Mouse (Mus musculus): ENCODE measurements at regions not wholly inside any gene's neighbourhood (a gene's known extent, or its start where the extent isn't known, plus 50 kb on each side); places are given as distances from the start of the nearest gene placed in this dataset.

DNA sequence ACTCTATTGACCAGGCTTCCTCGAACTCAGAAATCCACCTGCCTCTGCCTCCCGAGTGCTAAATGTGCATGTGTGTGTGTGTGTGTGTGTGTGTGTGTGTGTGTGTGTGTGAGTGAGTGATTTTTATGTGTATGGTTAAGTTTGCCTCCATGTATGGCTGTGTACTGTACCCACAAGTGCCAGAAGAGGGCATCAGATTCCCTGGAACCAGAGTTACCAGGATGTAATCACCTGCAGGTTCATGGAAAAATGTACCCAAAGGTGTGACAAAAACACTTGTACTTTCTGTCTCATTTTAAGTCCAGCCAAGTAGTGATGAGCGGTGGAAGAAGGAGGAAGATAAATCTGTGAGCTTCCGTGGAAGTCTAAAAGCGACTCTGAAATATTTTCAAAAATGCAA is 68.2 kb upstream of the Cachd1 start:
- H3K4me1 ChIP-seq (replicated peaks; ENCODE audit: control insufficient read depth in 2 of 2, insufficient read depth in 2 of 2, low read length in 1 of 2): no peaks in the 10 kb centered on the region
- H3K4me3 ChIP-seq (ENCODE audit: insufficient read depth in 1 of 2, low read depth in 2 of 2, low read length in 2 of 2): no peak overlapping the region
- ATAC-seq (ENCODE audit: insufficient read depth) (no peak), DNase-seq (ENCODE audit: low read depth in 3 of 3, low spot score in 3 of 3) (no peak)
- H3K27me3 ChIP-seq (ENCODE audit: control insufficient read depth, insufficient read depth, low read length): no peaks in the 10 kb centered on the region
- no peak for TF ChIP-seq EP300 (IDR thresholded peaks at IDR 0.05; ENCODE audit: low read depth)
- TF ChIP-seq CTCF (IDR thresholded peaks at IDR 0.05; ENCODE audit: low read depth): no peak
- no peak overlapping the region for H3K9ac ChIP-seq (replicated peaks)
- no peak overlapping the region for H3K27ac ChIP-seq
- H3K4me2 ChIP-seq (ENCODE audit: low read depth): no peak overlapping the region
- no peaks in the 10 kb centered on the region for H3K9me3 ChIP-seq (ENCODE audit: control insufficient read depth, low read length)
- WGBS (ENCODE audit: insufficient replicate concordance): 70% methylated on average over 5 of the region's 5 CpGs
- no peaks in the 10 kb centered on the region for H3K36me3 ChIP-seq (replicated peaks; ENCODE audit: control insufficient read depth, insufficient read depth, low read depth)

- H3K27me3 ChIP-seq (ENCODE audit: control insufficient read depth, insufficient read depth, low read length): no peaks in the 10 kb centered on the region
- no peaks in the 10 kb centered on the region for H3K4me1 ChIP-seq (replicated peaks; ENCODE audit: control insufficient read depth in 2 of 2, insufficient read depth in 2 of 2, low read length in 1 of 2)
- DNase-seq (ENCODE audit: low read depth in 3 of 3, low spot score in 3 of 3) (no peak), ATAC-seq (ENCODE audit: insufficient read depth) (no peak)
- no peaks in the 10 kb centered on the region for H3K9me3 ChIP-seq (ENCODE audit: control insufficient read depth, low read length)
- H3K36me3 ChIP-seq (replicated peaks; ENCODE audit: control insufficient read depth, insufficient read depth, low read depth): no peaks in the 10 kb centered on the region
- no peak overlapping the region for H3K9ac ChIP-seq (replicated peaks)
- no peak for TF ChIP-seq EP300 (IDR thresholded peaks at IDR 0.05; ENCODE audit: low read depth)
- no peak for TF ChIP-seq CTCF (IDR thresholded peaks at IDR 0.05; ENCODE audit: low read depth)
- H3K4me2 ChIP-seq (ENCODE audit: low read depth): no peak overlapping the region
- no peak overlapping the region for H3K4me3 ChIP-seq (ENCODE audit: insufficient read depth in 1 of 2, low read depth in 2 of 2, low read length in 2 of 2)
- H3K27ac ChIP-seq: no peak overlapping the region
Observed at GRCm38 (mm10) chr4:100714240-100714639, 62.2 kb upstream of the Cachd1 start.

DNA sequence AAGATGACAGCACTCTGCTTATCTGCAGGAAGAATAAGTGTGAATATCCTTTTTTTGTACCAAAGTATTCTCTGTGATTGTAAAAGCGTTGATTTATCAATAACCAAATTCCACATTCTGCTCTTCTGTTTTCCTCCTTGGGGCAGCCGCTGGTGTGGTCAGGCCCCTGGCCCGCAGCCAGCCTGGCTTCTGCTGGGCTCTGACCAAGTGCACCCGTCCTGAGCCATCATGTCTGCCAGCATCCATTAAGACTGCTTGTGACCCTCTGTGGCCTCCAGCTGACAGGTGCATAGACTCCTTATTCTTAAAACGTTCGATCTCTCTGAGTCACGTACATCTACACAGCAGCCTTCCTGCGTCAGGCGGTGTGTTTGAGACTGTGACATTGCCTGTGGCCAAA is 58.9 kb upstream of the Cachd1 start:
- ATAC-seq (ENCODE audit: insufficient read depth) (no peak), DNase-seq (ENCODE audit: low read depth in 3 of 3, low spot score in 3 of 3) (no peak)
- WGBS (ENCODE audit: insufficient replicate concordance): 80% methylated on average over 9 of the region's 9 CpGs
- Histone ChIP-seq H3K4me2 (ENCODE audit: low read depth) (no peak overlapping the region), H3K27ac (no peak overlapping the region), H3K36me3 (replicated peaks; ENCODE audit: control insufficient read depth, insufficient read depth, low read depth) (no peaks in the 10 kb centered on the region), H3K4me3 (ENCODE audit: insufficient read depth in 1 of 2, low read depth in 2 of 2, low read length in 2 of 2) (no peak overlapping the region), H3K4me1 (replicated peaks; ENCODE audit: control insufficient read depth in 2 of 2, insufficient read depth in 2 of 2, low read length in 1 of 2) (no peaks in the 10 kb centered on the region), H3K27me3 (ENCODE audit: control insufficient read depth, insufficient read depth, low read length) (no peaks in the 10 kb centered on the region), H3K9ac (replicated peaks) (no peak overlapping the region), H3K9me3 (ENCODE audit: control insufficient read depth, low read length) (no peaks in the 10 kb centered on the region)
- TF ChIP-seq CTCF (IDR thresholded peaks at IDR 0.05; ENCODE audit: low read depth) (no peak), EP300 (IDR thresholded peaks at IDR 0.05; ENCODE audit: low read depth) (no peak)

DNA sequence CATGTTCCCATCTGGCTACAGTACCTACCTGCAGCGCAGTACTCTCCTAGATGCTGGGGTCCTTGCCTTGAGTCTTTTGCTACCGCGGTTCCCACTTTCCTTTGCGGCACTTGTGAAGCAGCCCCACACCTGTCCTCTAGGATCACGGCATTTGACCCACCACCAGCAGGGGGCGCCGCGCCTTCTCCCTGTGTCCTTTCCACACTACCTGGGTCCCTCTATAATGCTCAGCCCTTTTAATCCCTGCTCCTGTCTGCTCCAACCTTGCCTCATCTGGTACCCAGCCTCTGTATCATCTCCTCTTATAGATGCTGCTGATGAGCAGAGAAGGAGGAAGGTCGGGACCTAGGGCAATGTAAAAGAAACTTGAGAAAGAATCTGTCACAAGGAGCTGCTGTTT is 53.9 kb upstream of the Cachd1 start:
- Histone ChIP-seq H3K4me1 (replicated peaks; ENCODE audit: control insufficient read depth in 2 of 2, insufficient read depth in 2 of 2, low read length in 1 of 2) (no peaks in the 10 kb centered on the region), H3K9me3 (ENCODE audit: control insufficient read depth, low read length) (no peaks in the 10 kb centered on the region), H3K4me3 (ENCODE audit: insufficient read depth in 1 of 2, low read depth in 2 of 2, low read length in 2 of 2) (no peak overlapping the region), H3K4me2 (ENCODE audit: low read depth) (no peak overlapping the region), H3K36me3 (replicated peaks; ENCODE audit: control insufficient read depth, insufficient read depth, low read depth) (no peaks in the 10 kb centered on the region), H3K9ac (replicated peaks) (no peak overlapping the region), H3K27ac (no peak overlapping the region), H3K27me3 (ENCODE audit: control insufficient read depth, insufficient read depth, low read length) (no peaks in the 10 kb centered on the region)
- TF ChIP-seq EP300 (IDR thresholded peaks at IDR 0.05; ENCODE audit: low read depth) (no peak), CTCF (IDR thresholded peaks at IDR 0.05; ENCODE audit: low read depth) (peak; percentile 79)
- WGBS (ENCODE audit: insufficient replicate concordance): 16% methylated on average over 9 of the region's 9 CpGs
- peak in 1 of 3 experiments; percentile 1 for DNase-seq (ENCODE audit: low read depth in 3 of 3, low spot score in 3 of 3)
- no peak for ATAC-seq (ENCODE audit: insufficient read depth)

DNA sequence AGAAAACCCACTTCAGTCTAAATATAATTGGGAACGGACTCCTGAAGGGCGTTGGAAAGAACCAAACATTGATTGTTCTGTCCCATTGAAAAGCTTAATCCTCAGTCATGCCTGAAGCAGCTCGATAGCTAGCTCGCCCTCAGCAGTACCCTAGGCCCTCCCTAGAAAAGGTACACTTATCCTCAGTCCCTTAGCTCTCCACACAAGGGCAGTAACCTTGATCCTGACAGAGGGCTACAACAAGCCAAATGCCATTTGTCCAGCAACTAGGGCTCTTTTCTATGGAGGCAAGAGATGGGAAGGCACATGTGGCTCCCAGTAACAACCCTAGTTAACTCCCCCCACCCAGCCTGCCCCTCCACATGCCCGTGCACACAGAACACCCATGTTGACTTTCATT is 53.4 kb upstream of the Cachd1 start:
- Histone ChIP-seq H3K27me3 (ENCODE audit: control insufficient read depth, insufficient read depth, low read length) (no peaks in the 10 kb centered on the region), H3K9me3 (ENCODE audit: control insufficient read depth, low read length) (no peaks in the 10 kb centered on the region), H3K9ac (replicated peaks) (no peak overlapping the region), H3K36me3 (replicated peaks; ENCODE audit: control insufficient read depth, insufficient read depth, low read depth) (no peaks in the 10 kb centered on the region), H3K27ac (no peak overlapping the region), H3K4me1 (replicated peaks; ENCODE audit: control insufficient read depth in 2 of 2, insufficient read depth in 2 of 2, low read length in 1 of 2) (no peaks in the 10 kb centered on the region), H3K4me2 (ENCODE audit: low read depth) (no peak overlapping the region), H3K4me3 (ENCODE audit: insufficient read depth in 1 of 2, low read depth in 2 of 2, low read length in 2 of 2) (no peak overlapping the region)
- no peak for ATAC-seq (ENCODE audit: insufficient read depth)
- no peak for DNase-seq (ENCODE audit: low read depth in 3 of 3, low spot score in 3 of 3)
- TF ChIP-seq CTCF (IDR thresholded peaks at IDR 0.05; ENCODE audit: low read depth) (no peak), EP300 (IDR thresholded peaks at IDR 0.05; ENCODE audit: low read depth) (no peak)
- WGBS (ENCODE audit: insufficient replicate concordance): 43% methylated on average over 5 of the region's 5 CpGs

- H3K36me3 ChIP-seq (replicated peaks; ENCODE audit: control insufficient read depth, insufficient read depth, low read depth): no peaks in the 10 kb centered on the region
- DNase-seq (ENCODE audit: low read depth in 3 of 3, low spot score in 3 of 3) (no peak), ATAC-seq (ENCODE audit: insufficient read depth) (no peak)
- H3K9me3 ChIP-seq (ENCODE audit: control insufficient read depth, low read length): no peaks in the 10 kb centered on the region
- no peak overlapping the region for H3K4me2 ChIP-seq (ENCODE audit: low read depth)
- H3K4me3 ChIP-seq (ENCODE audit: insufficient read depth in 1 of 2, low read depth in 2 of 2, low read length in 2 of 2): no peak overlapping the region
- WGBS (ENCODE audit: insufficient replicate concordance): 70% methylated on average over 7 of the region's 7 CpGs
- no peaks in the 10 kb centered on the region for H3K27me3 ChIP-seq (ENCODE audit: control insufficient read depth, insufficient read depth, low read length)
- TF ChIP-seq CTCF (IDR thresholded peaks at IDR 0.05; ENCODE audit: low read depth): no peak
- TF ChIP-seq EP300 (IDR thresholded peaks at IDR 0.05; ENCODE audit: low read depth): no peak
- no peak overlapping the region for H3K9ac ChIP-seq (replicated peaks)
- H3K27ac ChIP-seq: no peak overlapping the region
- no peaks in the 10 kb centered on the region for H3K4me1 ChIP-seq (replicated peaks; ENCODE audit: control insufficient read depth in 2 of 2, insufficient read depth in 2 of 2, low read length in 1 of 2)
Observed at GRCm38 (mm10) chr4:100725811-100726210, 50.7 kb upstream of the Cachd1 start.

Measured in liver, embryonic 14.5 days (tissue).